Mouse (Mus musculus) left cerebral cortex, postnatal 4 days (tissue): Measurements from ENCODE around the gene Prkar1b. TPM values are rescaled to one million over a fixed set of nuclear protein-coding genes. Genes with fewer than 3 reads are reported as not detected.

Source experiments
- DNase-seq: peaks from one replicate; pipeline ENCODE4 v3.0.0-alpha.2; 2022
- intact Hi-C: fragments of 180-260 bp; cut with DNase I; formaldehyde crosslinking; loops from one replicate; pipeline ENCODE4 v1.15.1; 2025
- total RNA-seq, 2 experiments: library from RNA; stranded (reverse); gene quantifications; 2 replicates each; pipeline ENCODE4 v1.2.3; 2021

Prkar1b gene
- total RNA-seq, 2 experiments from 2014 or later = 366 to 388 TPM

GRCm38 (mm10) chr5:139075125-139075524 lies 74.7 kb downstream of the Prkar1b start:
- DNase-seq = peak; percentile 65
- intact Hi-C loops = no loop called here

GRCm38 (mm10) chr5:139073977-139074376 lies 75.8 kb downstream of the Prkar1b start:
- DNase-seq = no peak
- intact Hi-C loops = no loop called here

GRCm38 (mm10) chr5:139072866-139073265 lies 76.9 kb downstream of the Prkar1b start:
- intact Hi-C loops = no loop called here
- no peak for DNase-seq

- no peak for DNase-seq
- intact Hi-C loops = no loop called here
Observed at GRCm38 (mm10) chr5:139066861-139067614, 82.8 kb downstream of the Prkar1b start.

- intact Hi-C loops = no loop called here
- DNase-seq = no peak
Observed at GRCm38 (mm10) chr5:139064611-139065010, 85.2 kb downstream of the Prkar1b start.

GRCm38 (mm10) chr5:139061680-139062079 lies 88.1 kb downstream of the Prkar1b start:
- intact Hi-C loops = no loop called here

GRCm38 (mm10) chr5:139060460-139061051 lies 89.2 kb downstream of the Prkar1b start:
- intact Hi-C loops = no loop called here
- DNase-seq = no peak

More at GRCm38 (mm10) chr5:139061680-139062079, 88.1 kb downstream of the Prkar1b start:
- no peak for DNase-seq

- DNase-seq = no peak
- intact Hi-C loops = no loop called here
Observed at GRCm38 (mm10) chr5:139053176-139053575, 96.6 kb downstream of the Prkar1b start.

GRCm38 (mm10) chr5:139051276-139051675 lies 98.5 kb downstream of the Prkar1b start:
- intact Hi-C loops = no loop called here
- peak; percentile 52 for DNase-seq

- DNase-seq = no peak
Observed at GRCm38 (mm10) chr5:139049367-139049766, 100.4 kb downstream of the Prkar1b start.

GRCm38 (mm10) chr5:139047171-139047570 lies 102.6 kb downstream of the Prkar1b start:
- intact Hi-C loops = no loop called here
- no peak for DNase-seq

More at GRCm38 (mm10) chr5:139049367-139049766, 100.4 kb downstream of the Prkar1b start:
- intact Hi-C loops = no loop called here

- no peak for DNase-seq
- intact Hi-C loops = no loop called here
Observed at GRCm38 (mm10) chr5:139046636-139047035, 103.2 kb downstream of the Prkar1b start.

- DNase-seq = no peak
- intact Hi-C loops = no loop called here
Observed at GRCm38 (mm10) chr5:139043546-139043945, 106.3 kb downstream of the Prkar1b start.

- no peak for DNase-seq
- intact Hi-C loops = no loop called here
Observed at GRCm38 (mm10) chr5:139042299-139042698, 107.5 kb downstream of the Prkar1b start.

GRCm38 (mm10) chr5:139035171-139035570 lies 114.6 kb downstream of the Prkar1b start:
- no peak for DNase-seq
- intact Hi-C loops = no loop called here

- no peak for DNase-seq
- intact Hi-C loops = no loop called here
Observed at GRCm38 (mm10) chr5:139034746-139035145, 115.1 kb downstream of the Prkar1b start.

- peak; percentile 24 for DNase-seq
- intact Hi-C loops = no loop called here
Observed at GRCm38 (mm10) chr5:139033406-139034317, 116.1 kb downstream of the Prkar1b start.

GRCm38 (mm10) chr5:139027603-139028002 lies 122.2 kb downstream of the Prkar1b start:
- intact Hi-C loops = no loop called here
- peak; percentile 69 for DNase-seq

- DNase-seq = no peak
- intact Hi-C loops = no loop called here
Observed at GRCm38 (mm10) chr5:139024351-139025105, 125.3 kb downstream of the Prkar1b start.

- no peak for DNase-seq
- intact Hi-C loops = no loop called here
Observed at GRCm38 (mm10) chr5:139020595-139020994, 129.2 kb downstream of the Prkar1b start.
